Mouse (Mus musculus): ENCODE results near the gene Cd48. TPM values are rescaled to one million over a fixed set of nuclear protein-coding genes. Genes with fewer than 3 reads are reported as not detected.
"Not testable (repeated sequence)": the region's sequence is repeated elsewhere in the genome, so short reads cannot be mapped to it uniquely, and the experiment has no call there.

The Cd48 gene
- total RNA-seq (2021), result under 1 TPM; 0.46 to 0.69 TPM
- long read RNA-seq, experiment 1, partial matches to known transcripts, result 0 of 1 reads
- long read RNA-seq, experiment 1, other reads (novel, unspliced or antisense), result 0 of 1 reads
- long read RNA-seq, experiment 2, result 0 reads

- DNase-seq (ENCODE audit: low spot score), result no peak
Measured at GRCm38 (mm10) chr1:171681531-171682299, at the start of gene Cd48. Gene Cd48, plus strand, starts transcription at chr1:171682009.

DNA sequence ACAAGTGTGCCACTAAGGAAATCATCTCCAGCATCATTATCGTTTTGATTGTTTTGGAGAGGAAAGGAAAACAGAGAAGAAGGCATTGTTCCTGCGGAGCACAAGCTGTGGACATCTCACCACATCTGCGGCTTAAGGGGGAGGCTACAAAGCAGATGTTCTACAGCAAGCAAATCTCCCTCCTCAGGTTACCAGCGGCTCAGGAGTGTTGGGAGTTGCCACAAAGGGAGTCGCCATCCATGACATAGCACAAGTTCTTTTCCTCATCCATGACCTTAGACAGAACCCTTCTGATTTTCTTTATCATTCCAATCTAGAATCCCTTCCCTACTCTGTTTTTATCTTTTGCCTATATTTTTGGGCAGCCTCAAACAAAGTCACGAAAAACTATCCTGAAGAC lies 46.1 kb upstream of the Cd48 start:
- DNase-seq (ENCODE audit: low spot score), result no peak

DNA sequence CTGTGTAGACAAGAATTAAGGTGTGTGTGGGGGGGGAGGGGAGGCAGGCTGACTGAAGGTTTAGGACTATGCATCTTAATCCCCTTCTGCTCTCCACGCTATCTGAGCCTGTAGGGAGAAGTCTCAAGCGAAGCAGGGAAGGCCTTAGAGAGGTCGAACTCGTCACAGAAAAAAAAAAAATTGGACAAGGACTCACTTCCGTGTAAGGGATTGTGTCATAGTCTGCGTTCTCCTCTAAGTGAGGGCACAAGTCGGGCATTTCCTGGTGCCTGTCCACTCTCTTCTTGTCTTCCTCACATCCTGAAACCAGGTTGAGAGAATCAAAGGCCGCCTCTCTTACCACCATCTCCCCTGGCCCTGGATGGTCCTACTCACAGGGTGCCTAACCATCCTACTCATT lies 44.7 kb upstream of the Cd48 start:
- no peak for DNase-seq (ENCODE audit: low spot score)

- no peak for DNase-seq (ENCODE audit: low spot score)
Measured at GRCm38 (mm10) chr1:171638686-171639085, 43.1 kb upstream of the Cd48 start.

- no peak for DNase-seq (ENCODE audit: low spot score)
Measured at GRCm38 (mm10) chr1:171640796-171641195, 41.0 kb upstream of the Cd48 start.

GRCm38 (mm10) chr1:171643612-171644011 lies 38.2 kb upstream of the Cd48 start:
- DNase-seq (ENCODE audit: low spot score), result no peak

DNA sequence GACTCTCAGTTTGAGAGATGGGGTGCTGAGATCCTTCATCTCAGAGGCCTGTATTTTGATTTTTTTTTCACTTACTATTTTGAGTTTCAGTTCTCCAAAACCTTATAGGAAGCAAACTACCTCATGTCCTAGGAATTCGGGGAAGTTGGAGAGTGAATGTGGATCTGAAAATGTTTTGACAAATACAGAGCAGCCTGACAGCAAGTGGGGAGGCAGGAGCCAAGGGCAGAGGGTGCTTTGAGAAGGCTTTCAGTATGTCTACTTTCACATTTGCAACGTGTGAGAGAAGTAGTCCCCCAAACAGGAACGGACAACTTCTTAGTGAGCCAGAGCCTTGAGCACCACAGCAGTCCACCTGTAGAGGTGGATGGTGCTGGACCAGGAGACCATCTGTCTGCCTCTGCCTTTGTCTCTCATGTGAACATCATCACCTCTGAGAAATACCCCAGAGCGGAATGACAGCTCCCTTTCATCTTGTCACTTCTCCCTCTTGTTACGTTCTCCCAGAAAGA lies 35.3 kb upstream of the Cd48 start:
- no peak for DNase-seq (ENCODE audit: low spot score)

- no peak for DNase-seq (ENCODE audit: low spot score)
Measured at GRCm38 (mm10) chr1:171647716-171648115, 34.1 kb upstream of the Cd48 start.

- DNase-seq (ENCODE audit: low spot score), result no peak
Measured at GRCm38 (mm10) chr1:171648840-171649239, 33.0 kb upstream of the Cd48 start.

- DNase-seq (ENCODE audit: low spot score), result no peak
Measured at GRCm38 (mm10) chr1:171652734-171653133, 29.1 kb upstream of the Cd48 start, which contains the start of gene Slamf7. Gene Slamf7, minus strand, starts transcription at chr1:171653035.

GRCm38 (mm10) chr1:171658561-171658991 lies 23.2 kb upstream of the Cd48 start:
- no peak for DNase-seq (ENCODE audit: low spot score)

DNA sequence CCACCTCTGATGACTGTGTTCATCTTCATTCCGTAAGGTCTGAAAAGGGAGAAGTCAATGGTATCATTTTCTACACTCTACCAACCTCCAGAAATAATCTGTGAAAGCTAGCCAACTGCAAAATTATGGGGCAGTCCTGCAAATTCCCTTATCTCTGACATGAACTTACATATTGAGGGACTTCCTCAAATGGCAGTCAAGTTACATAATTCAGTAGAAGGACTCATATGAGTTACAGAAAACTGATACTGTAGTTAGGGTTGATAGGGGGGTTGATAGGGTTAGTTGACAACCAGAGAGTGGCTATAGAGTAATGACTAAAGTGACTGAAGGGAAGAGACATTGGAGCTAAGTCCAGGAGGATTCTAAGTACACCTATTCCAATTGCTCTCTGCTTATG lies 21.4 kb upstream of the Cd48 start:
- no peak for DNase-seq (ENCODE audit: low spot score)

- no peak for DNase-seq (ENCODE audit: low spot score)
Measured at GRCm38 (mm10) chr1:171661482-171661881, 20.3 kb upstream of the Cd48 start.

DNA sequence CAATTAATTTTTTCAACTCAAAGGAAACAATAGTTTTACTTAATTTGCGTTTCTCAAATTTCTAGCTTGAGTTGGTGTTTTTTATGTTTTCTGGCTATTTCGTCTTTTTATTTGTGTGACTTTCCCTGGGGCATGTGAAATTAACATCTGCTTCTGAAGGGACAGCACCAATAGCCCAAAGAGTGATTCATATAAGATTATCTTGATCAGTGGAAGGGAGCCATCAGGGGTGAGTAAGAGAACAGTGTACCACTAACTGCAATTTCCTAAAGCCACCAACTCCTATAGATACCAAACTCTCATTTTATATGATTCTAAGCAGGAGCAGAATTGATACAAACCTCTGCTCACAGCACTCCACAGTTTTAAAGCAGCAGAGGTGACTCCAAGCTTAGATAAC lies 18.1 kb upstream of the Cd48 start:
- DNase-seq (ENCODE audit: low spot score), result no peak

DNA sequence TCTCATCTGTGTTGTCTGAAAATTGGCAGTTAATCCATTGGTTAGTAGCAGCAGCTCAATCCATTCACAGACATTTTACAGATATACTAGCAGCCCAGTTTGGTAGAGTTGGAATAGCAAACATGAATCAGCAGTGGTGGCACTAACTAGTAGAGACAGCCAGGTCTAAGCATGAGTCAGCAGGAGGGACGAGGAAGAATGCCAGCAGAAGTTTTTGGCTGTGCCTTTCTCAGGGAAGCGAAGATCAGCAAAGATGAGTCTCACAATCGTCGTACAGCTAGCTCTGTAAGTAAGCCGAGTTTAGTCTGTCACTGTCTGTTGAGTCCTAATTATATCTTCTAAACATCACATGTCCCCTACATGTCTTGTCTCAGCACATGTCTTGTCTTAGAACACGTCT lies 15.5 kb upstream of the Cd48 start:
- DNase-seq (ENCODE audit: low spot score), result no peak

DNA sequence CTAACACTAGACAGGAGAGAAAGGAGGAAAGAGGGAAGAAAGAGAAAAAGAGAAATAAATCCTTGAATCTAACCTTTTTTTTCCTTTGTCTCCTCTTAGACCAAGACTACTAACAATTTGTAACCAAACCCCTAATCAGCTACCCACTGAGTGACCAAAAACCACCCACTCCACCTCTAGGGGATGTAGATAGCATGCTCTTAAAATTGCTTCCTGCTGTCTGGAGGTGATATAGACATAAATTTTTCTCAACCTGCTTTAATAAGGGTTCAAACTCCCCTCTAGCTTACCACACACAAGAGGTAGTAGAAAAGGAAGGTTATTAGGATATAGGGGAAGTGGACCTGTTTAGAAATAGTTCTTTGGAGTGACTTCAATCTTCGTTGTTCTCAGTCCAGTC lies 14.6 kb upstream of the Cd48 start:
- no peak for DNase-seq (ENCODE audit: low spot score)

- not testable (repeated sequence) for DNase-seq (ENCODE audit: low spot score)
Measured at GRCm38 (mm10) chr1:171672451-171672850, 9.4 kb upstream of the Cd48 start.

DNA sequence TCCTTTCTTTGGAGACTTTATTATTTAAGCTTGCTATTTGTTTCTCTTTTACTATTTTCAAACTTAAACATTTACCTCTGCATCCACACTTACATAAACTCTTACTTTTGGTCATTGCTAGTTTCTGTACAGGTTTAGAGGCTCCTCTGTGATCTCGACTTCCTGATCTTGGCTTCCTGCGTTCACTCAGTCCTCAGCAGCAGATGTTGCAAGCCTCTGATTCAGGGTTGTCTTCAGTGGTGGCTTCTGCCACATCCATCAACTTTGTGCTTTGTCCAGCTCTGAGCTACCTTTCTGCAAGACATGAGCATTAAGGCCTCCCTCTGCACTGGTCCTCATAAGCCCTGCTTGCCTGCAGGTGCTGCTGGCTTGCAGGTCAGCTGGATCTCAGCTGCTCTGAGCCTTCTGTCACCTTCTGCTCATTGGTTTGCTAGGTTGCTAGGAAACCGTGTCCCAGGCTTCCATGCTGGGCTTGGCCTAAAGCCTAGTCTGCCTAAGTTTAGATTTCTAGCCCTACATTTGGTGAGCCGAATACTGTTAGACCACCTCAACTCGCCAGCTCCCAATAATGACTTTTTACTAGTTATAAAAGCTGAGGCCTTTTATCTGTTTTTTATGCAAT lies 8.8 kb upstream of the Cd48 start:
- DNase-seq (ENCODE audit: low spot score), result no peak

- DNase-seq (ENCODE audit: low spot score), result no peak
Measured at GRCm38 (mm10) chr1:171674467-171674866, 7.3 kb upstream of the Cd48 start.

GRCm38 (mm10) chr1:171677721-171678120 lies 4.1 kb upstream of the Cd48 start:
- no peak for DNase-seq (ENCODE audit: low spot score)

DNA sequence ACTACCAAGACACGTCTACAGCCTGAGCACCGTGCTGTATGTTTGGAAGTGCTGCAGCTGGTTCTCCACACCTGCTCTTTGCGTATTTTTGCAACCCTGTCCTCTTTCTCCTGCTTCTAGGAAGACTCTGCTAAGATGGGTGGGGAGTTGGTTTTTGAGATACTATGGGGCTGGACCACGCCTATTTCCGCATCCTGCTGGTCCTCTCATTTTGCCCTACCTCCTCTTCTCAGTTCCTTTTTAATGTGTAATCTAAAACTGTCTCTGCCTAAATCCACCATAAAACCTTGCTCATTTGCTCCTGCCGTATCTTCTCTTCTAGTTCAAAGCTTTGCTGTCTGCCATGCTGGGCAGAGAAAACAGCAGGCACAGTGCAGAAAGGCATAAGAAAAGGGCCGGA lies 800 bp upstream of the Cd48 start:
- DNase-seq (ENCODE audit: low spot score), result peak; percentile 8

- DNase-seq (ENCODE audit: low spot score), result no peak
Measured at GRCm38 (mm10) chr1:171684923-171685322, 3.1 kb downstream of the Cd48 start.

- DNase-seq (ENCODE audit: low spot score), result no peak
Measured at GRCm38 (mm10) chr1:171687320-171687719, 5.5 kb downstream of the Cd48 start.

All from gastrocnemius, adult 18-20 months (tissue).